Mouse (Mus musculus) left cerebral cortex, postnatal 36 days (tissue): ENCODE results near the gene Focad. TPM values are rescaled to one million over a fixed set of nuclear protein-coding genes. Genes with fewer than 3 reads are reported as not detected.

Experiments
- DNase-seq, 2 experiments: peaks; one replicate each; pipeline ENCODE4 v3.0.0; 2021 to 2022; ENCODE audit warnings: low spot score in 2 of 2, mixed read lengths in 1 of 2
- intact Hi-C: fragments of 180-260 bp; cut with DNase I; formaldehyde crosslinking; loops from one replicate; pipeline ENCODE4 v1.15.1; 2025
- microRNA-seq: library from miRNA; unstranded; fragments of <30 nt; microRNA quantifications from one replicate; pipeline ENCODE4 v1.2.0, GENCODE M21; 2022
- total RNA-seq, 2 experiments: library from RNA; stranded (reverse); gene quantifications; 2 replicates each; pipeline ENCODE4 v1.2.3; 2021

Gene Focad
- total RNA-seq, 2 experiments from 2014 or later, result 44.2 to 53.5 TPM

GRCm38 (mm10) chr4:88427630-88428239, 333.3 kb downstream of the Focad start:
- DNase-seq, result no peak
- intact Hi-C loops, result no loop called here

GRCm38 (mm10) chr4:88432412-88433024, 338.1 kb downstream of the Focad start:
- intact Hi-C loops, result no loop called here
- no peak for DNase-seq

GRCm38 (mm10) chr4:88436593-88437165, 342.2 kb downstream of the Focad start:
- intact Hi-C loops, result no loop called here
- DNase-seq, result no peak

- no peak for DNase-seq
- intact Hi-C loops, result no loop called here
Measured at GRCm38 (mm10) chr4:88437166-88437565, 342.7 kb downstream of the Focad start.

GRCm38 (mm10) chr4:88437917-88438316, 343.5 kb downstream of the Focad start:
- intact Hi-C loops, result no loop called here
- no peak for DNase-seq

GRCm38 (mm10) chr4:88438326-88438989, 344.0 kb downstream of the Focad start, which contains the start of gene Hacd4:
Hacd4 (minus strand) TSS chr4:88438928.
- DNase-seq, result peak in 1 of 2 experiments; percentile 20
- intact Hi-C loops, result no loop called here

GRCm38 (mm10) chr4:88438990-88439329, 344.5 kb downstream of the Focad start:
- intact Hi-C loops, result no loop called here

GRCm38 (mm10) chr4:88439669-88440123, 345.3 kb downstream of the Focad start:
- DNase-seq, result no peak
- intact Hi-C loops, result no loop called here

More at GRCm38 (mm10) chr4:88438990-88439329, 344.5 kb downstream of the Focad start:
- DNase-seq, result no peak

- intact Hi-C loops, result no loop called here
- DNase-seq, result no peak
Measured at GRCm38 (mm10) chr4:88440814-88441213, 346.4 kb downstream of the Focad start.

- intact Hi-C loops, result no loop called here
- no peak for DNase-seq
Measured at GRCm38 (mm10) chr4:88448976-88449375, 354.5 kb downstream of the Focad start.

- DNase-seq, result no peak
- intact Hi-C loops, result no loop called here
Measured at GRCm38 (mm10) chr4:88450087-88450765, 355.8 kb downstream of the Focad start.

- intact Hi-C loops, result no loop called here
- DNase-seq, result no peak
Measured at GRCm38 (mm10) chr4:88458093-88458492, 363.7 kb downstream of the Focad start.

GRCm38 (mm10) chr4:88458673-88459072, 364.2 kb downstream of the Focad start:
- DNase-seq, result no peak
- intact Hi-C loops, result no loop called here

Small RNA genes within 50 kb of the gene (microRNA-seq; reads per million reads assigned to microRNA genes)
- gene Mir491, result 50.0 reads per million, percentile 49 among the genes with 10 or more reads in this experiment

Other genes with a start within 250 kb of the Focad start
- 10 to 100 TPM; 27.1 to 40.0 TPM for gene Mllt3, start 61.3 kb upstream of the Focad start, total RNA-seq